Mouse (Mus musculus): ENCODE results near the gene Fam219a.
A peak's percentile ranks its signal among the peaks of the same experiment; 100 is the strongest.

DNA sequence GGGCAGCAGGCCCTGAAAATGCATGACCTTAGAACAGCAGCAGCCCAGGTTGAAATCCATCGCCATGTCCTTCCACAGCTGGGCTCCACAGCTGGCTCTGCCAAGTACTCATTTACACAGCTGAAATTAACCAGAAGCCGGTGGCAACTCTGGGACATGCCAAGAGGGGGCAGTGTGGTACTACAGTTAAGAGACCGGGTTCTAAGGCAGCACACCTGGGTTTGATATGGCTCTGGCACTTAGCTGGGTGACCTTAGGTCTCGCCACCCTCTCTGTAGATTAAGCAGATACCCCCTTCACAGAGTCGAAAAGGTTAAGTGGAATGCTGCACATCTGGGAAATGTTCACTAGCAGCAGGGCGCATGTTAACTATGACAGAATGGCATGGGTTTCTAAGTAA lies 16.8 kb downstream of the Fam219a start:
- no peak for TF ChIP-seq POLR2A (IDR thresholded peaks at IDR 0.05; ENCODE audit: low read depth, low read length)
- peak; percentile 66; the same call in 1 of the 2 replicates for TF ChIP-seq CTCF (IDR thresholded peaks at IDR 0.05; ENCODE audit: extremely low read depth, insufficient read depth, insufficient read length, insufficient replicate concordance)
